Mouse (Mus musculus): ENCODE measurements around the gene Fhl2.

DNA sequence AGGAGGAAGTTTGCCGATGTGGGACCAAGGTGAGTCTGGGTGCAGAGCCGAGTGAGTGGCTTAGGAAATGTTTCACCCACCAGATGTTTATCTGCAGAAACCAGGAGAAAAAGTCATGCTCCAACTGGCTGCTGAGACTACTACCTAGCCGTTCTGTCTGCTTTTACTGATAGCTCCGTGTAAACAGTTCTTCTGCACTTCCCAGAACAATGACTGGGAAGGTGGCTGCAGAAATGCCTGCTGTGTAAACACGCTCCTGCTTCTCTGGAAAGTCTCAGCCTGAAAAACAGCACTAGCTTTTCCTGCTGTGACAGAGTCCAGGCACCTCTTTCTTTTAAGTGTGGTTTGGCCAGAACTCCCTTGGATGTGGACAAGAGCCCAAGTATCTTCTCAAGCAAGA, 6.5 kb upstream of the Fhl2 start:
- no peak for TF ChIP-seq CTCF (conservative IDR thresholded peaks at IDR 0.05; ENCODE audit: low read length)
- TF ChIP-seq NANOG (IDR thresholded peaks at IDR 0.05; ENCODE audit: borderline replicate concordance, low read length) = no peak
